Mouse (Mus musculus): ENCODE results near the gene Camta1. TPM values are rescaled to one million over a fixed set of nuclear protein-coding genes. Genes with fewer than 3 reads are reported as not detected.

The Camta1 gene
- polyA plus RNA-seq, 3 experiments from 2014 or later: 39.6 to 58.9 (median 48.7) TPM

- ATAC-seq: no peak
Measured at GRCm38 (mm10) chr4:151516998-151517799, 344.5 kb downstream of the Camta1 start.

- ATAC-seq: no peak
Measured at GRCm38 (mm10) chr4:151515316-151515715, 346.4 kb downstream of the Camta1 start.

GRCm38 (mm10) chr4:151511092-151511491, 350.6 kb downstream of the Camta1 start:
- no peak for ATAC-seq

GRCm38 (mm10) chr4:151510417-151510816, 351.3 kb downstream of the Camta1 start:
- ATAC-seq: no peak

GRCm38 (mm10) chr4:151506701-151507100, 355.0 kb downstream of the Camta1 start:
- ATAC-seq: no peak

- ATAC-seq: no peak
Measured at GRCm38 (mm10) chr4:151498481-151499276, 363.0 kb downstream of the Camta1 start.

GRCm38 (mm10) chr4:151496581-151496980, 365.1 kb downstream of the Camta1 start:
- no peak for ATAC-seq

DNA sequence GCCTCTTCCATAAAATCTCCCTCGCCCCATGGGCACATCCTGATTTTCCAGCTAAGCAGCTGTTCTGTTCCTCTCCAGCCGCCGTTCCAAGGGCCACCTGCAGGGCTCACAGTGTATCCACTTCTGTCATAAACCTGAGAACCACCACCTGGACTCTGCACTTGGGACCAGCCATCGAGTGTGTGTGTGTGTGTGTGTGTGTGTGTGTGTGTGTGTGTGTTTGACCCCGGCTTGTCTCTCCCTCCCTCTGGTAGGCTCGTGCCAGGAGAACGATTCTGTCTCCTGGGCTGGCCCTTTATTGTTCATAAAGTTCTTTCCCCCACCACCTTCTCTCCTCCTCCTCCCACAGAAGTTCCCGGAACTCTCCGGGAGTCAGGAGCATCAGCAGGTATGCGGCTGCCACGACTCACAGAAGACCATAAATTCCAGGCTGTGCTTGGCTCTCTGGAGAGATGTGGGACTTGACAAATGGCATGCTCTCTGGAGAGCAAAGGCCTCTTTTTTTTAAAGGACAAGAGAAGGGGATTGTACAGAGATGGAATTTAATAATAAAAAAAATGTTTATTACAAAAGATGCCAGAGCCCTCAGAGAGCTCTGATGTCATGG, 366.3 kb downstream of the Camta1 start:
- no peak for ATAC-seq

DNA sequence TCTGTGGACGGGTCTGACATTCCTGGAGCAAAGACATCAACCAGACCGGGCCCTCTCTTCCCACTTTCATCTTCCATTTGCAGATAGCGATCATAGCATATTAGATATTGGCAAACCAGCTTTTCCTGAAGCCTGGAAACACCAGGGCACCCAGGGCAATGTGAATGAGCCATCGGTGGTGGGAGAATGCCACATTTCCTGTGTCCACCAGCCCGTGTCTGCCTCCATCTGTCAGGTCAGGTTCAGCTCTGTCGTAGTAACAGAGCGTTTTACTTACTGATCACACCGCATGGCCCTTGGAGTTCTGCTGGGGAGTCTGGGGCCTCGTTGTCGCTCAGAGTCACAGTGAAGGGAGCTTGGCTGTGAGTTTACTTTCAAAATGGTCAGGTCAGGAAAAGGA, 368.9 kb downstream of the Camta1 start:
- no peak for ATAC-seq

GRCm38 (mm10) chr4:151483977-151484313, 377.7 kb downstream of the Camta1 start:
- no peak for ATAC-seq

GRCm38 (mm10) chr4:151483299-151483976, 378.2 kb downstream of the Camta1 start:
- ATAC-seq: no peak

- ATAC-seq: no peak
Measured at GRCm38 (mm10) chr4:151480928-151481327, 380.7 kb downstream of the Camta1 start.

GRCm38 (mm10) chr4:151477950-151478349, 383.7 kb downstream of the Camta1 start:
- no peak for ATAC-seq

DNA sequence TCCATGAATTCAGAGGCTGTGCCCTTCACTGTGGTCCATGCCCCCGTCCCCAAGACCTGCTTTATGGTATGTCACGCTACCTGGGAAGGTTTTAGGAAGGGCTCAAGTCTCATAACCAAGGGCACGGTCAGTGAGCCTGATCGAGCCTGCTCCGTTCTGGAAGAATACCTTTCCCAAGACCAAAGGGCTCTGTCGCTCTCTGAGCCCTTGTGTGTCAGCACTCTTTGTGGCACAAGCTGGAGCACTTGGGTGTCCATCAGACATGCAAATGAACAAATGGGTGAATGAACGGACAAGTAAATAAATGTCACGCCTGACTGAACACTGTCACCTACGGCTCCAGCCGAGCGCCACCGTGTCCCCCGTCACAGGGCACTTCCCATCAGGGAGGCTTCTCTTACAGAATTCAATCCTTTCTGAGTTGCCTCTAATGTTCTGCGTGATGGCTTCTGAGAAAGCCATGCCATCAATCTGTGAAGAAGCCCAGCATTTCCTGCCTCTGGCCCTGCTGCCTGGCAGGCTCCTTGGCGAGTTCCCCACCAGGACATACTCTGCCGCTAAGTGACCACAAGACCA, 386.7 kb downstream of the Camta1 start:
- no peak for ATAC-seq

DNA sequence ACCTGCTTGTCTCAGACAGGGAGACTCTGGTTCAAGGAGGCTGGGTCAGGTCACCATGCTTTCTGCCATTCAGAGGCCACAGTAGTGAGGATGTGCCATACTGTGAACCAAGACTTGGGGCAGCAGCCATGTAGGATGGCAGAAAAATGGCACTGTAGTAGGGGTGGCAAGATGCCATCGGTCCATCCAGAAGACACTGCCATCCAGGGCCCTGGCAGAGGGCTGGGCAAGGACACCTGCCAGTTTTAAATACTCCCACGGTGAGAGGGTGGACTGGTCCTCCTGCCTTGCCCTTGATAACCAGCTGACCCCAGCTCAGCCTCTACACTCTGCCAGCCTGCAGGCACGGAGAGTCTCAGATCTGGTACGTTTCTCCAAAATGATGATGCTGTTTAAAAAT, 389.8 kb downstream of the Camta1 start:
- ATAC-seq: no peak

GRCm38 (mm10) chr4:151468381-151468780, 393.3 kb downstream of the Camta1 start:
- ATAC-seq: no peak

DNA sequence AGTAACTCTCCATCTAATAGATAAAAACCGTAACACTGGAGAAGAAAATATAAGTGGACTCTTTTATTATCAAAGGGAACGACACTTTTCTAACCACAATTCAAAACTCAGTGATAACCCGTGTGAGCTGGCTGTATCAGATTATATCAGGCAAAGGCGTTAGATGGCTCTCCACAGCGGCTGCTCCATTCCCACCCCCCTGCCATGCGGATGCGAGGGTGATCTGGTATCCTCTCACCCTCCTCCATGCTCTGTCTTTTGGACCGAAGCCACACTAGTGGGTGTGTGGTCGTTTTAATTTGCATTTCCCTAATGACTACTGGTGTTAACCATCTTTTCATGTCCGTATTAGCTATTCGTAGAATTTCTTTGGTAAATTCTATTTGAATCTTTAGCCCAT, 403.0 kb downstream of the Camta1 start:
- no peak for ATAC-seq

- ATAC-seq: no peak
Measured at GRCm38 (mm10) chr4:151454611-151455010, 407.1 kb downstream of the Camta1 start.

DNA sequence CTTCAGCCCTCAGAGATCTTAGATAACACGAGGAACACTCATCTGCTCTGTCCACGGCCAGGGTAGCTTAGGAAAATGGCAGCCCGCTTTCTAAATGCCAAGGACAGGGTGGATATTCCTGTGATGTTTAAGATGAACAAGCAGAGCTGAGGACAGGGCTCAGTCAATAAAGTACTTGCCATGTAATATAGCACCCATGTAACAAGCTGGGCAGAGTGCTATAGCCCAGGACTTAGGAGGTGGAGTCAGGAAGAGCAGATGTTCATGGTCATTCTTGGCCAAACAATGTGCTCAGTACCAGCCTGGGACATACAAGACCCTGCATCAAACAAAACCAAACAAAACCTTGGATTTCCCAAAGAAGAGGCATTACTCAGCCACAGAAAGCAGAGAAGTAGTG, 407.6 kb downstream of the Camta1 start:
- ATAC-seq: no peak

- no peak for ATAC-seq
Measured at GRCm38 (mm10) chr4:151451885-151452284, 409.8 kb downstream of the Camta1 start.

DNA sequence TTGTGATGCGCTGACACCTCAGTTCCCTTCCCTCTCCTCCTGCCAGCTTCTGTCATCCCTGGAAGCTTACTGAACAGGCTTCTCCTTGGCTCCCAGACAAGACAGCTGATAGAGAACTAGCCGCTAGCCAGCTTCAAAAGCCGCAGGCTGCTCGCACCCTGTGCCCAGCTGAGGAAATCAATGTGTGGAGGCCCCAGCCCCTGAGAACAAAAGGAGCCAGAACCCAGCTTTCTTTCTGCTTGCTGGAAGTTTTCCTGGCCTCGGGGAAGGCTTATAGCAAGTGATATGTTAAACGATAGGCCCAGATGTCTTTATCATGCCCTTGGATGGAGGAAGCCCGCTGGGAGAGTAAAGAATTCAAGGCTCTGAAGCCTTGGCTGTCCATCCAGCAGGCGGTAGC, 411.7 kb downstream of the Camta1 start:
- no peak for ATAC-seq

DNA sequence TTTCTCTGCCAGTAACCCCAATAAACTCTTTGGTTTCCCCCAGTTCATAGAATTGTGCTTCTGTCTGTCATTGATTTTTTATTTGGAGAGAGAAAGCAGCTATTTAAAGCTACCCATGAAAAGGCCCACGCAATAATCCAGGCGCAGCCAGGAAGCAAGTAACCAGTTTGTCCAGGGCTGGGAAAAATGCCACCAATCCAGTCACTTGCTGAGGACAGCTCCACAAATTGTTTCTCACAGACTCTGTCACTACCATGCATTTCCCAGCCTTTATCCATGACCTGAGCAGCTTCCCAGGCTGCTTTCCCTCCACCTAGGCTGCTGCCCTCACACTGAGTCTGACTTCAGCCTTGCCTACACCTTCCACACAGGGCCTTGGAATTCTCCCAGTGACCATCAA, 413.3 kb downstream of the Camta1 start:
- ATAC-seq: no peak

GRCm38 (mm10) chr4:151444665-151445064, 417.0 kb downstream of the Camta1 start:
- no peak for ATAC-seq

Data from inflammation-experienced regulatory T-cells, adult 6 months (primary cell).